In genomic region chr5:45448676-45449075, GRCm38 (mm10) we compare ENCODE assay signal across 9 mouse cellular contexts. TPM values are rescaled to one million over a fixed set of nuclear protein-coding genes. Genes with fewer than 3 reads are reported as not detected.
DNase-seq lines count a peak whose midpoint lies in the region; ATAC-seq and TF ChIP-seq lines count a peak whose summit lies in the region.
"Had no signal": no experiment of that assay in that cellular context is flagged by ENCODE, and none has a peak within 500 bp of the region (broad histone marks: within the 10 kb centered on the region; RNA-seq: fewer than 3 reads in every experiment).

No protein-coding gene starts in this region.

- peaks cover 0 to 20% of the 10 kb centered on the region in 2 experiments for H3K4me1 ChIP-seq in MEL (ENCODE audit: control insufficient read depth in 1 of 2, insufficient read depth in 2 of 2, low read length in 2 of 2)
- peaks cover 8 to 10% of the 10 kb centered on the region in 2 experiments for H3K4me1 ChIP-seq in heart, embryonic 14.5 days (ENCODE audit: control insufficient read depth in 2 of 2, insufficient read depth in 2 of 2, low read length in 2 of 2)
- peaks cover 10% of the 10 kb centered on the region for H3K4me1 ChIP-seq in limb, embryonic 12.5 days (replicated peaks)
- peaks cover 11% of the 10 kb centered on the region; the same call in 1 of the 2 replicates for H3K4me1 ChIP-seq in small intestine, adult 2 months (ENCODE audit: control insufficient read depth, insufficient read depth, insufficient read length, low read length)

- H3K36me3 ChIP-seq in MEL (ENCODE audit: control insufficient read depth in 1 of 2, insufficient read depth in 2 of 2, low read length in 2 of 2), result peaks cover 6 to 16% of the 10 kb centered on the region in 2 experiments; a peak in 3 of 4 replicates
- peaks cover 15% of the 10 kb centered on the region; the same call in 1 of the 2 replicates for H3K36me3 ChIP-seq in heart, embryonic 14.5 days (ENCODE audit: control insufficient read depth, insufficient read depth, low read length)
- 0 out of 2 replicates have a peak, but pooled peaks cover 14% of the 10 kb centered on the region for H3K36me3 ChIP-seq in limb, embryonic 12.5 days
- H3K36me3 ChIP-seq in small intestine, adult 2 months (ENCODE audit: control insufficient read depth, insufficient read depth, low read length), result peaks cover 6% of the 10 kb centered on the region

- H3K27ac ChIP-seq in MEL (ENCODE audit: control insufficient read depth, low read depth, low read length), result no peak overlapping the region
- H3K27ac ChIP-seq in heart, embryonic 14.5 days (replicated peaks in 1 of 2; ENCODE audit: control insufficient read depth in 1 of 2, insufficient read depth in 1 of 2, low read depth in 2 of 2, low read length in 2 of 2), result no peak overlapping the region
- H3K27ac ChIP-seq in limb, embryonic 12.5 days, result no peak overlapping the region
- peak overlapping the region; percentile 82; the same call in 1 of the 2 replicates for H3K27ac ChIP-seq in small intestine, adult 2 months (ENCODE audit: insufficient read depth, low read depth, low read length)

- TF ChIP-seq RAD21 in MEL (IDR thresholded peaks at IDR 0.05; ENCODE audit: low read depth, low read length), result no peak

- no peak for ATAC-seq in heart, embryonic 14.5 days (ENCODE audit: insufficient number of reproducible peaks, insufficient read depth, low FRiP score, low read depth)
- no peak for ATAC-seq in limb, embryonic 12.5 days (ENCODE audit: insufficient number of reproducible peaks, insufficient read depth, low FRiP score, low TSS enrichment, low read depth)

- no peaks in the 10 kb centered on the region for H3K9me3 ChIP-seq in MEL (replicated peaks; ENCODE audit: insufficient read depth, low read length)
- H3K9me3 ChIP-seq in heart, embryonic 14.5 days (ENCODE audit: control insufficient read depth, low read length), result no peaks in the 10 kb centered on the region
- H3K9me3 ChIP-seq in limb, embryonic 12.5 days, result no peaks in the 10 kb centered on the region

- H3K79me2 ChIP-seq in MEL (ENCODE audit: control insufficient read depth, insufficient read depth, low read length, poor library complexity), result peaks cover 14% of the 10 kb centered on the region

- TF ChIP-seq EP300 in MEL (IDR thresholded peaks at IDR 0.05; ENCODE audit: low read depth in 1 of 2, low read length in 2 of 2), result no peak

- no peak for TF ChIP-seq POLR2A in MEL (IDR thresholded peaks at IDR 0.05; ENCODE audit: control insufficient read depth in 1 of 2, insufficient read depth in 1 of 2, low read depth in 1 of 2, low read length in 2 of 2, poor library complexity in 1 of 2)
- TF ChIP-seq POLR2A in small intestine, adult 2 months (IDR thresholded peaks at IDR 0.05; ENCODE audit: low read depth, low read length), result no peak

- no peaks in the 10 kb centered on the region for H3K27me3 ChIP-seq in MEL (ENCODE audit: control insufficient read depth in 1 of 2, insufficient read depth in 2 of 2, low read length in 2 of 2)
- no peaks in the 10 kb centered on the region for H3K27me3 ChIP-seq in heart, embryonic 14.5 days (ENCODE audit: control insufficient read depth, insufficient read depth, low read length)
- peaks cover 6% of the 10 kb centered on the region; the same call in 1 of the 2 replicates for H3K27me3 ChIP-seq in limb, embryonic 12.5 days
- H3K27me3 ChIP-seq in small intestine, adult 2 months (ENCODE audit: control insufficient read depth, insufficient read depth, low read length), result no peaks in the 10 kb centered on the region

- peak overlapping the region; percentile 71 for H3K9ac ChIP-seq in MEL (ENCODE audit: control insufficient read depth, low read depth, low read length, poor library complexity, severe bottlenecking)
- H3K9ac ChIP-seq in heart, embryonic 14.5 days (ENCODE audit: low read length), result peak overlapping the region; percentile 82
- H3K9ac ChIP-seq in limb, embryonic 12.5 days (replicated peaks), result no peak overlapping the region

- peak overlapping the region; percentile 71 to 89 for H3K4me3 ChIP-seq in MEL (ENCODE audit: control insufficient read depth in 1 of 2, insufficient read depth in 1 of 2, low read depth in 2 of 2, low read length in 2 of 2)
- H3K4me3 ChIP-seq in heart, embryonic 14.5 days (ENCODE audit: control insufficient read depth in 1 of 2, insufficient read depth in 1 of 2, low read depth in 1 of 2, low read length in 2 of 2), result no peak overlapping the region
- peak overlapping the region; percentile 67; the same call in 1 of the 2 replicates for H3K4me3 ChIP-seq in limb, embryonic 12.5 days (replicated peaks)
- peak overlapping the region; percentile 72 for H3K4me3 ChIP-seq in small intestine, adult 2 months (ENCODE audit: low read depth, low read length)

- H3K4me2 ChIP-seq in heart, embryonic 14.5 days (ENCODE audit: low read length), result peak overlapping the region; percentile 96
- H3K4me2 ChIP-seq in limb, embryonic 12.5 days, result peak overlapping the region; percentile 95

- 52% methylated on average over 5 of the region's 5 CpGs for WGBS in heart, embryonic 14.5 days
- WGBS in limb, embryonic 12.5 days, result 63% methylated on average over 5 of the region's 5 CpGs
- WGBS in small intestine, adult 2 months, result 17% methylated on average over 5 of the region's 5 CpGs

- no peak for TF ChIP-seq CTCF in MEL (IDR thresholded peaks at IDR 0.05 in 2 of 3, conservative IDR thresholded peaks at IDR 0.05 in 1 of 3; ENCODE audit: control insufficient read depth in 1 of 3, insufficient read depth in 1 of 3, low read depth in 2 of 3, low read length in 3 of 3, poor library complexity in 1 of 3, severe bottlenecking in 1 of 3)
- TF ChIP-seq CTCF in small intestine, adult 2 months (IDR thresholded peaks at IDR 0.05; ENCODE audit: extremely low read depth, insufficient read length, insufficient replicate concordance, low read depth, low read length), result no peak

- peak; percentile 38 for DNase-seq in cerebellum, adult 11-12 months
- no peak for DNase-seq in cerebellum, postnatal 4 days (ENCODE audit: low spot score in 2 of 2)
- peak; percentile 90 for DNase-seq in MEL (ENCODE audit: low read depth, low spot score)
- DNase-seq in urinary bladder, adult 18-20 months (ENCODE audit: low spot score in 2 of 2), result no peak
- DNase-seq in thymus, postnatal 25 days, result no peak

TF ChIP-seq in MEL, 35 proteins besides CTCF, POLR2A, EP300 and RAD21:
- TF ChIP-seq MYB (IDR thresholded peaks at IDR 0.05; ENCODE audit: low read depth, low read length) (0 out of 2 replicates have a peak, but pooled peaks have one; percentile 12), MAZ (IDR thresholded peaks at IDR 0.05; ENCODE audit: low read depth, low read length) (no peak)

RNA-seq across cellular contexts. Expression of gene Qdpr, which starts 1.4 kb away (rescaled TPM):
- total RNA-seq in MEL (2012; rRNA removed), result 113 and 119 TPM in 2 replicates
- 100 to 1,000 TPM in 1 of 2 experiments, not detected in 1; 226 TPM for polyA plus RNA-seq in MEL (2012; ENCODE audit: insufficient read depth in 1 of 2, insufficient read length in 2 of 2, low read depth in 1 of 2, low replicate concordance in 2 of 2, missing spikeins in 1 of 2)
- polyA plus RNA-seq in heart, embryonic 14.5 days (2014; fragmentation: Nextera tagmentation; extraction: Ambion mirVana), result 86.7 and 88.0 TPM in 2 replicates
- 111 and 116 TPM in 2 replicates for polyA plus RNA-seq in limb, embryonic 12.5 days (2016; fragmentation: Nextera tagmentation; extraction: Ambion mirVana)
- 47.2 and 84.8 TPM in 2 replicates for polyA plus RNA-seq in small intestine, adult 2 months (2012; rRNA removed)

RNA-seq across cellular contexts. Expression of gene Clrn2, which starts 4.9 kb away (rescaled TPM):
- not detected in 2 replicates for total RNA-seq in MEL (2012; rRNA removed)
- polyA plus RNA-seq in MEL (2012; ENCODE audit: insufficient read depth in 1 of 2, insufficient read length in 2 of 2, low read depth in 1 of 2, low replicate concordance in 2 of 2, missing spikeins in 1 of 2), result not detected
- polyA plus RNA-seq in heart, embryonic 14.5 days (2014; fragmentation: Nextera tagmentation; extraction: Ambion mirVana), result not detected in 2 replicates
- 0.23 TPM in 1 of 2 replicates, not detected in the other for polyA plus RNA-seq in limb, embryonic 12.5 days (2016; fragmentation: Nextera tagmentation; extraction: Ambion mirVana)
- polyA plus RNA-seq in small intestine, adult 2 months (2012; rRNA removed), result not detected in 2 replicates
- polyA plus RNA-seq: C2C12 had no signal

RNA-seq across cellular contexts. Expression of gene Lap3, which starts 44.5 kb away (rescaled TPM):
- total RNA-seq in MEL (2012; rRNA removed), result 203 and 205 TPM in 2 replicates
- polyA plus RNA-seq in MEL (2012; ENCODE audit: insufficient read depth in 1 of 2, insufficient read length in 2 of 2, low read depth in 1 of 2, low replicate concordance in 2 of 2, missing spikeins in 1 of 2), result 100 to 1,000 TPM; 172 to 213 TPM
- 70.5 and 70.6 TPM in 2 replicates for polyA plus RNA-seq in heart, embryonic 14.5 days (2014; fragmentation: Nextera tagmentation; extraction: Ambion mirVana)
- polyA plus RNA-seq in limb, embryonic 12.5 days (2016; fragmentation: Nextera tagmentation; extraction: Ambion mirVana), result 86.7 and 88.1 TPM in 2 replicates
- 16.9 and 134 TPM in 2 replicates for polyA plus RNA-seq in small intestine, adult 2 months (2012; rRNA removed)

Comparison
In these comparisons a context has a peak if more than half of its experiments do, and no peak if none do; other contexts are left out.
1. DNase-seq: peak in cerebellum, adult 11-12 months (single experiment) and MEL (single experiment); none in cerebellum, postnatal 4 days (0 of 2), urinary bladder, adult 18-20 months (0 of 2) and thymus, postnatal 25 days (single experiment).
2. H3K4me3 ChIP-seq: peak in MEL (2 of 2), limb, embryonic 12.5 days (single experiment) and small intestine, adult 2 months (single experiment); none in heart, embryonic 14.5 days (0 of 2).